Mouse (Mus musculus) bone marrow macrophage, adult 2 months (primary cell): ENCODE measurements around the gene Ugt1a10.

Experiments used
- CTCF ChIP-seq: IDR thresholded peaks from 2 replicates; pipeline ENCODE4 v1.5.1; 2012; ENCODE audit warnings: low read depth, mild to moderate bottlenecking, low read length, moderate library complexity
- POLR2A ChIP-seq: IDR thresholded peaks from 2 replicates; pipeline ENCODE4 v1.6.1; 2012; ENCODE audit warnings: mild to moderate bottlenecking, low read depth, low read length, borderline replicate concordance

GRCm38 (mm10) chr1:88014194-88014593, 41.0 kb upstream of the Ugt1a10 start:
- TF ChIP-seq POLR2A (no peak), CTCF (no peak)
